Mouse (Mus musculus): ENCODE data around the gene Apol7a.

DNA sequence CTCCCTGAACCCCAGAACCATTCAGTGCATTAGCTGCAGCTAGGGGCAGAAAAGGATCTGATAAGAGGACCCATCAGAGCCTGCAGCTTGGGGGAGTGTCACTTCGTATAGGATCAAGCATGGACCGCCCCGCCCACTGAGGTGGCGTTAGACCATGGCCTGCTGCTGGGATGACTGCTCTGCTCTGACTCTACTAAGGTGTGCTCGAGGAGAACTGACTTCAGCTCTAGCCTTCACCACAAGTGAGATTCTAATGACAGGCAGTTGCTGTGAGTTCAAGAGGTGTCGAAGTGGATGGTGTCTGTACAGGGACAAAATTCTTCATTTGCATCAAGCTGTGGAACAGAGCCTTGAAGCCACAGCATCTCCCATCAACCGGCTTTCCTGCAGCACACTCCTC is 46.0 kb downstream of the Apol7a start:
- no peak for TF ChIP-seq CTCF (IDR thresholded peaks at IDR 0.05; ENCODE audit: extremely low read depth, insufficient read length, insufficient replicate concordance, low read depth, low read length)
- no peak for TF ChIP-seq POLR2A (IDR thresholded peaks at IDR 0.05; ENCODE audit: low read depth, low read length)

Data from small intestine, adult 2 months (tissue).